Comparison of ENCODE assay signal across 27 mouse cellular contexts in genomic region chr11:121522156-121522762, GRCm38 (mm10). TPM values are rescaled to one million over a fixed set of nuclear protein-coding genes. Genes with fewer than 3 reads are reported as not detected.
A peak's percentile ranks its signal among the peaks of the same experiment; 100 is the strongest.
DNase-seq lines count a peak whose midpoint lies in the region; ATAC-seq and TF ChIP-seq lines count a peak whose summit lies in the region.
"Had no signal": no experiment of that assay in that cellular context is flagged by ENCODE, and none has a peak within 500 bp of the region (broad histone marks: within the 10 kb centered on the region; RNA-seq: fewer than 3 reads in every experiment).

No protein-coding gene starts in this region.

- H3K27ac ChIP-seq in liver, embryonic 13.5 days, result no peak overlapping the region
- no peak overlapping the region for H3K27ac ChIP-seq in liver, postnatal 0 days (ENCODE audit: low read depth)
- no peak overlapping the region for H3K27ac ChIP-seq in CH12.LX (ENCODE audit: insufficient read depth, low read depth)
- H3K27ac ChIP-seq: embryonic facial prominence, embryonic 12.5 days; hindbrain, postnatal 0 days; limb, embryonic 12.5 days; stomach, embryonic 15.5 days had no signal

- dilution Hi-C loops in CH12.LX (cut with MboI; ENCODE audit: extremely low pct_ligation_motif_present, extremely low pct_unique_long_range_greater_than_20kb, low sequenced_read_pairs), result no loop called here

- no peak overlapping the region for H3K9ac ChIP-seq in liver, embryonic 13.5 days
- H3K9ac ChIP-seq in liver, postnatal 0 days (replicated peaks), result no peak overlapping the region
- H3K9ac ChIP-seq in CH12.LX (ENCODE audit: insufficient read depth, low read depth), result no peak overlapping the region
- H3K9ac ChIP-seq: embryonic facial prominence, embryonic 12.5 days; heart, embryonic 12.5 days; limb, embryonic 12.5 days; stomach, embryonic 15.5 days had no signal

- H3K4me3 ChIP-seq in liver, embryonic 13.5 days (replicated peaks), result no peak overlapping the region
- H3K4me3 ChIP-seq in liver, postnatal 0 days (ENCODE audit: low read depth, low read length), result no peak overlapping the region
- H3K4me3 ChIP-seq in CH12.LX (replicated peaks in 1 of 3; ENCODE audit: low read depth in 2 of 3, low read length in 2 of 3, poor library complexity in 1 of 3), result no peak overlapping the region
- H3K4me3 ChIP-seq: embryonic facial prominence, embryonic 12.5 days; heart, embryonic 12.5 days; limb, embryonic 12.5 days; stomach, embryonic 15.5 days had no signal

- no peak for TF ChIP-seq EP300 in liver, postnatal 0 days (IDR thresholded peaks at IDR 0.05; ENCODE audit: low read depth)
- TF ChIP-seq EP300 in CH12.LX (IDR thresholded peaks at IDR 0.05; ENCODE audit: low read length), result no peak

- no peak for DNase-seq in liver, embryonic 13.5 days
- no peak for DNase-seq in liver, postnatal 0 days
- DNase-seq in 416B (ENCODE audit: low read depth) (peak; percentile 45), CH12.LX (ENCODE audit: extremely low read depth) (peak; percentile 68)
- DNase-seq in embryo, embryonic 10.5 days (ENCODE audit: low spot score), result no peak
- DNase-seq in urinary bladder, postnatal 14 days (ENCODE audit: low spot score), result no peak
- DNase-seq: adrenal gland, postnatal 36 days; cerebellum, adult 11 months; cerebellum, adult 9-11 months; gastrocnemius, postnatal 10 days; heart, adult 11 months; heart, postnatal 14 days; kidney, adult 9 months; kidney, postnatal 25 days; lung, adult 18-20 months; lung, postnatal 10 days; thymus, postnatal 4 days had no signal

- H3K27me3 ChIP-seq in liver, embryonic 13.5 days, result no peaks in the 10 kb centered on the region
- no peaks in the 10 kb centered on the region for H3K27me3 ChIP-seq in liver, postnatal 0 days (ENCODE audit: insufficient read depth, low read length)
- no peaks in the 10 kb centered on the region for H3K27me3 ChIP-seq in CH12.LX (replicated peaks)
- H3K27me3 ChIP-seq: embryonic facial prominence, embryonic 12.5 days; heart, embryonic 12.5 days; Patski; stomach, embryonic 15.5 days had no signal

- no peaks in the 10 kb centered on the region for H3K79me2 ChIP-seq in CH12.LX (replicated peaks; ENCODE audit: control insufficient read depth, extremely low read depth, insufficient read depth, poor library complexity, severe bottlenecking)

- H3K36me3 ChIP-seq in liver, embryonic 13.5 days, result 0 out of 2 replicates have a peak, but pooled peaks cover 3% of the 10 kb centered on the region
- no peaks in the 10 kb centered on the region for H3K36me3 ChIP-seq in liver, postnatal 0 days (replicated peaks; ENCODE audit: insufficient read depth, low read length)
- peaks cover 0 to 42% of the 10 kb centered on the region in 2 experiments for H3K36me3 ChIP-seq in CH12.LX (replicated peaks in 1 of 2; ENCODE audit: control insufficient read depth in 1 of 2, insufficient read depth in 1 of 2, low read length in 1 of 2)
- H3K36me3 ChIP-seq: embryonic facial prominence, embryonic 12.5 days; heart, embryonic 12.5 days; limb, embryonic 12.5 days; stomach, embryonic 15.5 days had no signal

- TF ChIP-seq RAD21 in CH12.LX (IDR thresholded peaks at IDR 0.05; ENCODE audit: low read depth, low read length), result no peak

- H3K4me2 ChIP-seq in liver, embryonic 13.5 days, result no peak overlapping the region
- H3K4me2 ChIP-seq in liver, postnatal 0 days (ENCODE audit: low read depth, low read length), result no peak overlapping the region
- H3K4me2 ChIP-seq in CH12.LX (ENCODE audit: insufficient read depth, low read depth, poor library complexity, severe bottlenecking), result no peak overlapping the region
- H3K4me2 ChIP-seq: embryonic facial prominence, embryonic 12.5 days; heart, embryonic 12.5 days; limb, embryonic 12.5 days; stomach, embryonic 15.5 days had no signal

- in situ Hi-C loops in CH12.LX (cut with MboI; ENCODE audit: low pct_ligation_motif_present, low pct_unique_long_range_greater_than_20kb, low sequenced_read_pairs), result no loop called here

- TF ChIP-seq CTCF in liver, postnatal 0 days (IDR thresholded peaks at IDR 0.05; ENCODE audit: low read depth), result no peak
- TF ChIP-seq CTCF in CH12.LX (conservative IDR thresholded peaks at IDR 0.05 in 1 of 2, IDR thresholded peaks at IDR 0.05 in 1 of 2; ENCODE audit: low read depth in 2 of 2, low read length in 2 of 2), result no peak

- WGBS in liver, embryonic 13.5 days (ENCODE audit: insufficient replicate concordance), result 71% methylated on average over 4 of the region's 4 CpGs
- 68% methylated on average over 4 of the region's 4 CpGs for WGBS in liver, postnatal 0 days (ENCODE audit: insufficient replicate concordance)

- H3K9me3 ChIP-seq in liver, embryonic 13.5 days (replicated peaks), result no peaks in the 10 kb centered on the region
- no peaks in the 10 kb centered on the region for H3K9me3 ChIP-seq in liver, postnatal 0 days (ENCODE audit: low read length)
- H3K9me3 ChIP-seq in CH12.LX (replicated peaks; ENCODE audit: low read length), result no peaks in the 10 kb centered on the region
- H3K9me3 ChIP-seq: embryonic facial prominence, embryonic 12.5 days; heart, embryonic 12.5 days; limb, embryonic 12.5 days; stomach, embryonic 15.5 days had no signal

- peaks cover 32% of the 10 kb centered on the region for H3K4me1 ChIP-seq in liver, embryonic 13.5 days (replicated peaks)
- H3K4me1 ChIP-seq in liver, postnatal 0 days (ENCODE audit: insufficient read depth), result peaks cover 14% of the 10 kb centered on the region
- H3K4me1 ChIP-seq in CH12.LX (ENCODE audit: control insufficient read depth in 1 of 2, insufficient read depth in 2 of 2), result peaks cover 12 to 38% of the 10 kb centered on the region in 2 experiments

- ATAC-seq in liver, embryonic 13.5 days (ENCODE audit: low read depth), result peak; percentile 34
- ATAC-seq in liver, postnatal 0 days, result no peak
- ATAC-seq in megakaryocyte progenitor cell, adult 5-6 weeks (replicated peaks; ENCODE audit: poor library complexity), result peak; percentile 24
- ATAC-seq: forebrain, embryonic 14.5 days; hindbrain, postnatal 0 days; intestine, embryonic 16.5 days; Patski had no signal

- no peak for TF ChIP-seq POLR2A in CH12.LX (IDR thresholded peaks at IDR 0.05; ENCODE audit: low read depth, low read length)

TF ChIP-seq in CH12.LX, 34 proteins besides CTCF, POLR2A, EP300 and RAD21:
- TF ChIP-seq NRF1 (IDR thresholded peaks at IDR 0.05; ENCODE audit: low read depth, low read length) (no peak), MYC (IDR thresholded peaks at IDR 0.05; ENCODE audit: low read depth, low read length) (no peak), MXI1 (IDR thresholded peaks at IDR 0.05; ENCODE audit: low read depth, low read length) (0 out of 2 replicates have a peak, but pooled peaks have one; percentile 16), POLR2AphosphoS2 (IDR thresholded peaks at IDR 0.05; ENCODE audit: low read depth, low read length) (no peak), IRF4 (IDR thresholded peaks at IDR 0.05; ENCODE audit: low read depth, low read length) (peak; percentile 69), JUN (IDR thresholded peaks at IDR 0.05; ENCODE audit: insufficient read depth, low read depth, low read length) (no peak), CHD1 (IDR thresholded peaks at IDR 0.05; ENCODE audit: low read depth, low read length) (no peak), SIN3A (IDR thresholded peaks at IDR 0.05; ENCODE audit: low read length) (no peak)

RNA-seq across cellular contexts. Expression of gene Zfp750, which starts 3.1 kb away (rescaled TPM):
- polyA plus RNA-seq in liver, embryonic 13.5 days (2015; fragmentation: Nextera tagmentation; extraction: Ambion mirVana), result 0.22 and 0.30 TPM in 2 replicates
- polyA plus RNA-seq in liver, postnatal 0 days (2015; fragmentation: Nextera tagmentation; extraction: Ambion mirVana), result 2.5 TPM in 2 replicates
- total RNA-seq in CH12.LX (2012; rRNA removed) (0.34 and 0.38 TPM in 2 replicates), CH12.LX (2014; rRNA removed) (0.11 and 0.14 TPM in 2 replicates)
- polyA plus RNA-seq in CH12.LX (2012; ENCODE audit: insufficient read length, low read depth), result 0.33 and 0.54 TPM in 2 replicates
- total RNA-seq in megakaryocyte progenitor cell, adult 5-6 weeks (2015), result not detected in 2 replicates
- total RNA-seq in megakaryocyte progenitor cell, adult 5-6 weeks (2017), result 0.14 TPM in 1 of 2 replicates, not detected in the other
- total RNA-seq: gastrocnemius, postnatal 10 days; heart, postnatal 14 days; left cerebral cortex, postnatal 14 days had no signal
- polyA plus RNA-seq: Patski had no signal

Comparison
In these comparisons a context has a peak if more than half of its experiments do, and no peak if none do; other contexts are left out.
1. DNase-seq: peak in 416B (single experiment) and CH12.LX (single experiment); none in liver, embryonic 13.5 days (single experiment), liver, postnatal 0 days (single experiment), embryo, embryonic 10.5 days (single experiment) and urinary bladder, postnatal 14 days (single experiment).